Mouse (Mus musculus) thymus, postnatal 0 days (tissue): ENCODE results near the gene Pjvk. TPM values are rescaled to one million over a fixed set of nuclear protein-coding genes. Genes with fewer than 3 reads are reported as not detected.
"Not testable (repeated sequence)": the region's sequence is repeated elsewhere in the genome, so short reads cannot be mapped to it uniquely, and the experiment has no call there.

ENCODE experiments used
- DNase-seq: peaks from one replicate; pipeline ENCODE4 v3.0.0-alpha.2; 2015; ENCODE audit warnings: low spot score
- polyA plus RNA-seq: library from polyadenylated mRNA; unstranded; fragments of >200 nt; fragmentation: Nextera tagmentation; extraction: Ambion mirVana; gene quantifications from 2 replicates; pipeline ENCODE4 v1.2.1, GENCODE M21; 2015

Pjvk gene
- polyA plus RNA-seq, result 0.12 and 0.21 TPM in 2 replicates

- peak; percentile 91 for DNase-seq
These were observed at the start of gene Pjvk, which contains the start of gene Prkra for GRCm38 (mm10) chr2:76647883-76648570. Gene Pjvk (plus strand): TSS chr2:76648476. Gene Prkra (minus strand): TSS chr2:76648015.

GRCm38 (mm10) chr2:76599214-76599613 is 49.1 kb upstream of the Pjvk start:
- no peak for DNase-seq

- no peak for DNase-seq
These were observed 46.0 kb upstream of the Pjvk start for GRCm38 (mm10) chr2:76602256-76602655.

- no peak for DNase-seq
These were observed 41.6 kb upstream of the Pjvk start for GRCm38 (mm10) chr2:76606704-76607103.

- DNase-seq, result no peak
These were observed 37.8 kb upstream of the Pjvk start for GRCm38 (mm10) chr2:76610326-76611104.

GRCm38 (mm10) chr2:76611996-76612395 is 36.3 kb upstream of the Pjvk start:
- no peak for DNase-seq

- DNase-seq, result no peak
These were observed 30.2 kb upstream of the Pjvk start for GRCm38 (mm10) chr2:76618078-76618477.

GRCm38 (mm10) chr2:76620188-76620587 is 28.1 kb upstream of the Pjvk start:
- no peak for DNase-seq

GRCm38 (mm10) chr2:76621724-76622123 is 26.6 kb upstream of the Pjvk start:
- no peak for DNase-seq

- DNase-seq, result not testable (repeated sequence)
These were observed 26.0 kb upstream of the Pjvk start for GRCm38 (mm10) chr2:76622316-76622715.

- DNase-seq, result no peak
These were observed 18.0 kb upstream of the Pjvk start for GRCm38 (mm10) chr2:76630293-76630692.

GRCm38 (mm10) chr2:76631600-76631999 is 16.7 kb upstream of the Pjvk start:
- no peak for DNase-seq

- DNase-seq, result no peak
These were observed 8.6 kb upstream of the Pjvk start for GRCm38 (mm10) chr2:76639637-76640036.

GRCm38 (mm10) chr2:76643801-76644200 is 4.5 kb upstream of the Pjvk start:
- no peak for DNase-seq

GRCm38 (mm10) chr2:76647441-76647869 is 821 bp upstream of the Pjvk start:
- DNase-seq, result no peak

- DNase-seq, result no peak
These were observed 428 bp downstream of the Pjvk start for GRCm38 (mm10) chr2:76648666-76649141.

- no peak for DNase-seq
These were observed 4.8 kb downstream of the Pjvk start for GRCm38 (mm10) chr2:76653070-76653469.

- DNase-seq, result no peak
These were observed 6.4 kb downstream of the Pjvk start for GRCm38 (mm10) chr2:76654646-76655045.

- no peak for DNase-seq
These were observed 7.2 kb downstream of the Pjvk start for GRCm38 (mm10) chr2:76655444-76655843.

- DNase-seq, result no peak
These were observed 7.7 kb downstream of the Pjvk start for GRCm38 (mm10) chr2:76655982-76656381.

- DNase-seq, result no peak
These were observed 10.3 kb downstream of the Pjvk start for GRCm38 (mm10) chr2:76658551-76658950.

- DNase-seq, result no peak
These were observed 11.1 kb downstream of the Pjvk start for GRCm38 (mm10) chr2:76659419-76659818.
